Mouse (Mus musculus) lung, postnatal 0 days (tissue): Measurements from ENCODE around the gene Cox6b1.

ENCODE experiments used
- CTCF ChIP-seq: IDR thresholded peaks from 2 replicates; pipeline ENCODE4 v1.5.1; 2016; ENCODE audit warnings: antibody characterized with exemption, mild to moderate bottlenecking
- EP300 ChIP-seq: IDR thresholded peaks from 2 replicates; pipeline ENCODE4 v1.6.1; 2016; ENCODE audit warnings: antibody characterized with exemption, mild to moderate bottlenecking, control low read depth

GRCm38 (mm10) chr7:30599933-30600353 lies 26.0 kb downstream of the Cox6b1 start:
- TF ChIP-seq CTCF (no peak), EP300 (peak; percentile 92)
